Mouse (Mus musculus): Measurements from ENCODE around the gene Apbb1.

Apbb1 gene

DNA sequence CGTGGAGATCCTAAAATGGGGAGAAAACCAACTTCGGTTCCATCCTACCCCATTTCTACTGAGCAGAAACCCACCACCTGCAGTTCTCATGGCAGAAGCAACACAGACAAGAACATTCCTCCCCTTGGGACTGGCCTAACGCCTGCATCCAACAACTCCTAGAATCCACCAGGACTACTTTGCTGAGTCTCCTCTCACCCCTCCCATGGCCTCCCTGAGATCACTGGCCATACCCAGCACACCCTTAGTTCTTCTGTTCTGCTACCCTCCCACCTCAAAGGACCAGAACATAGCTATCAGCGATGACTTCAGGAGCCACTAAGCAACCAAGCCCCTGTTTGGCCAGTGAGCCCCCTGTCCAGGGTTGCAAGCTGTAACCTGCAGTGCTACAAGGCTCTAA, 10.7 kb downstream of the Apbb1 start:
- no peak for DNase-seq (ENCODE audit: low spot score in 2 of 2)

DNA sequence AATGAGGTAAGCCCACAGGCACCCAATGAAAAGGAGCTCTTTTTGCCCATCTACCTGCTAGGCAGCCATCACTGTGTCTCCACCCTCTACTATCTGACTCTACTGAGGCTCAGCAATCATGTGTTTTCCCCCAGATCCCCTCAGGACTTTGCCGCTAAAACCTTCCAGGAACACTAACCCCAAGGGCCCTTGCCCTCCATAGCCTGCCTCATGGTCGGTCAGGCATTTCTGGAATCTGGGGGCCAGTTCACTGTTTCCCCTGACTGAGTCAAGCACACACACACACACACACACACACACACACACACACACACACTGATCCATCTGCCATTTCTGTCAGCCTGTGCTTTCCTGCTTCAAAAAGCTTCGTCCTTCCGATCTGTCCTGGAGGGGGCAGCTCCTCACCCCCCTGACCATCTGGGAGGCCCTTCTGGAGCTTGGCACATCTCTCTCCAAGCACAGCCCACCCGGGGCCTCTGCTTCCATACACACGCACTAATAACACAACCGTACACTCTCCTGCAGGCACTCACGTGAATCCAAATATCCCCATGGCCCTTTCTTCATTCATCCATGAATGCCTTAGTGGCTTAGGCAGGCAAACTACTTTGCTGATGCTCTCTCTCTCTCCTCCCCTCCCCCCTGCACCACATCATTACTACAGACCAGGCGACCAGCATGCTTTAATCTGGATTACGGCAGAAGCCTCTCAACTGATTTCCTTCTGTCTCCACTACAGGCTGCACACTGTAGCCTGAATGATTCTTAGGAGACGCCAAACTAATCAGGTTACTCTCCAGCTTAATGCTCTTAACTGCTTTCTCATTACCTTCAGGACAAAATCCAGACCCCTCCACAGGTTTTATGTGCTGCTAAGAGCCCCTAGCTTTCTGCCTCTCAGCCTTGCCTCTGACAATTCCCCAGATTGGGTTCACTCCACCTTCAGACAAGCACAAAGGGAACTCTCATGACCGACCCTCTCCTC, 11.6 kb downstream of the Apbb1 start:
- peak; percentile 57 to 71 for DNase-seq (ENCODE audit: low spot score in 2 of 2)

DNA sequence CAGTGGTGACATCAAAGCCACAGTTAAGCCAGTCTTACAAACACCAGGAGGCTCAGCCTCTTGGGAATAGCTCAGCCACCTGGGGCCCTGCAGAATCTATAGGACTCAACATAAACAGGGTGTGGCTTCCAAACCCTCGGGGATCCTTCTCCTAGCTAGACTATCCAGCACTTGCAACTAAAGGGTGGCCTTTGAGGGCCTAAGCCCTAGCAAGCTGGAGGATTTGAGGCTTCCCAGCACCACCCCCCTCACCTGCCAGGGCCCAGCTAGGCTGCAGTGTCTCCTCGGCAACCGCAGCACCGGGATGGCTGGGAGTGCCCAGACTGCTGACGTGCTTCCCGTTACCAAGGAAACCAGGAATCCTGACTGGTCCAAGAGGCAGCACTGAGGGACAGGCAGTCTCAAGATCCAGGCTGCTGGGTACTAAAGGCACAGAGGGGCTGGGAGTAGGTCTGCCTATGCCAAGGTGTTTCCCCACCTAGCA, 12.4 kb downstream of the Apbb1 start:
- DNase-seq (ENCODE audit: low spot score in 2 of 2), result peak; percentile 92 to 95

DNA sequence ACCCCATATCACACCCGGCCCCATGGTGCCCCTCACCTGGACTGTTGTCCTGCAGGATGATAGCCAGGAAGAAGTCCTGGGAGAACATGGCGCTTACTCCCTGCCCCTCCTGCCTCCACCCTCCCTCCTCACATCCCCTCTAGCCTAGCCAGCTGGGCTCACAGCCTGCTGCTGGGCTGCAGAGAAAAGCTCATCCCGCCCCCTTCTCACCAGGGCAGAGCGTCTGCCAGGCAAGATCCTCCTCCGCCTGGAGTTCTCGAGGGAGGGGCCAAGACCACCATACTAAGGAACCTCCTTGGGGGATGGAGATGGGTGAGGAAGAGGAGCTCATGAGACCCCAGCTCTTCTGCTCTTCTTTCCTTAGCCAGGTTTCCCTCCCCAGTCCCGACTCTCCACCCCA, 12.9 kb downstream of the Apbb1 start:
- peak; percentile 85 to 91 for DNase-seq (ENCODE audit: low spot score in 2 of 2)

DNA sequence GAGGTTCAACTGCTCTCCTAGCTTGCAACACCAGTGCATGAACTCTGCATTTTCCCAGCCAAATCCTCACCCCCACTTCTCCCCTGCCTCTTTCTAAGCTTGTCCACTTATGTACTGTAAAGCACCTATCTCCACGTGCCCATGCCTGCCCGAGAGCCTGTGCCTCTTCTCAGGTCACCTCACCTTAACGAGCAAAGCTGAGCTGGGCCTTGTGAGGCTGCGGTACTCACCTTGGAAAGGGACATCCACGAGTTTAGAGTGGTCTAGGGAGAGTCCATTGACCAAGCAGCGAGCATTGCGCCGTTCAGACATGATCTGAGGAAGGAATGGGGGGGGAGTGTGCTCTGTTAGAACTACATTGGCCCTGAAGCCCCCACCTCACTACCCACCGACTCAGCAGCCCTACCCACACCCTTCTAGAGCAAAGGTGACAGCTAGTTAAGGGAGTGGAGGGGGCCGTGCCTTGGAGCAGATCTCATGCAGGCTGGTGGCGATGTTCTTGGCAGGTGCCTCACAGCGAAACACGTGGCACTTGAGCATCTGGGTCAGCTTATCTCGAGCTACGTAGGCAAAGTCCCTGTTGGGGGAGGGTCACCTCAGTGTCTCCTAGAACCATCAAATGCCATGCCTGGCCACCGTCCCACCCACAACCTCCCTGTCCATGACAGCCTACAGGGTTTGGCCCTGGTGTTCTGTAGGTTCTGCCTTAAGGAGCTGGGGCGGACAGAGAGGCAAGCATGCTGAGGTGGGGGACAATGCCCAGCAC, 16.2 kb downstream of the Apbb1 start:
- DNase-seq (ENCODE audit: low spot score in 2 of 2), result peak in 1 of 2 experiments; percentile 56

DNA sequence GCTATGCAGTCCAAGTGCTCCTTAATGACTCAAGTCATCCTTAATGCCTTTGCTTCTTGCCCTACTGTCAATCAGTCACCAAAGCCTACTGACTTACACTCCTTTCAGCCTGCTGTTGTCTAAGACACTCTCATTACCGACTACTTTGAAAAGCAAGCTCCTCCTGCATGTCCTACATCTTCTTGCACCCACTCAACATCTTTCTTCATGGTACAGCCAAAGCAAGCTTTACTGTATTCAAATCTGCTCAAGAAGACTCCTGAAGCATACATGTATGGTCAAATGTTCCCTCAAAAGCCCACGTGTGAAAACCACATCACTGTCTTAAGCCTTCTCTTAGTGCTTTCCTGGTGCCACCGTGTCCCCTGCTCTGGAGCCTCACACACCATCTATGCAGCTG, 18.1 kb downstream of the Apbb1 start:
- DNase-seq (ENCODE audit: low spot score in 2 of 2), result no peak

DNA sequence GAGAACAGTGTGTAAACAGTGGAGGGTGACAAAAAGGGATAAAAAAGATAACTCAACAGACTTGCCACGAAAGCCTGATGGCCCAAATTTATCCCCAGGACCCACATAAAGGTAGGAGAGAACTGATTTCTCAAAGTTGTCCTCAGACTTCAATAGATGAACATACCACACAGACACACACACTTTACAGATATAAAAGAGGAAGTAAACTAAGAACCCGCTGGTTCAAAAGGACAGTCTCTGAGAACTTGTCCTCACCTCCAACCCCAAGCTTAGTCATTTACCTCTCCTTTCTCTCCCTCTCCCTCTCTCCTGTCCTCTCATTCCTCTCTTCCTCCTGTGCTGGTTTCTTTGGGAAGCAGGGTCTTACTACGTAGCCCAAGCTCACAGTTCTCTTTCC, 19.1 kb downstream of the Apbb1 start:
- no peak for DNase-seq (ENCODE audit: low spot score in 2 of 2)

DNA sequence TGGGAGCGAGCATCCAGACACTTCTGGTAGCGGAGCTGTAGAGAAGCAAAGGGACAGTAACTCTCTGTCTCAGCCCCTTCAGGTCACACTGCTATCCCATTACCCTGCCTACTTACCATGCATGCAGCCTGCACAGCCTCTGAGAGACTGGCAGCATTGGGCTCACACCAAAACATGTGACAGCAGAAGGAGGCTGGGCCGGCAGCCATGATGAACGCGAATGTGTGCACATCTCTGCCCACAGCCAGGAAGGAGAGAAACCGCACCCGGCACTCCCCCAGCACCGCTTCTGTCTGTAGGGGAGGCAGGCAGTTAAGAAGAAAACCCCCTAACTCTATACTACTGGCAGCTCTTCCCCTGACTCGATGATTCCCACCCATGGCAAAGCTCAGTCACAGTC, 22.4 kb downstream of the Apbb1 start:
- peak; percentile 76 to 77 for DNase-seq (ENCODE audit: low spot score in 2 of 2)

DNA sequence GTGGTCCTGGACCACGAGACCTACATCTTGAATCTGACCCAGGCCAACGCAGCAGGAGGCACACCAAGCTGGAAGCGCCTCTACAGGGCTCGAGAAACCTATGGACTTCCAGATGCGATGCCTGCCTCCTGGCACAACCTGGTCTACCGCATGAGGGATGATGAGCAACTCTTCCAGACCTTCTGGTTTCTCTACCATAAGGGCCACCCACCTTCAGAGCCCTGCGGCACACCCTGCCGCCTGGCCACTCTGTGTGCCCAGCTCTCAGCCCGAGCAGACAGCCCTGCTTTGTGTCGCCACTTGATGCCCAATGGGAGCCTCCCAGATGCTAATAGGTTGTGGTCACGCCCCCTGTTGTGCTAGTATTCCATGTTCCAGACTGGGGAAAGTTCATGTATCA, 23.8 kb downstream of the Apbb1 start:
- DNase-seq (ENCODE audit: low spot score in 2 of 2), result peak in 1 of 2 experiments; percentile 49

DNA sequence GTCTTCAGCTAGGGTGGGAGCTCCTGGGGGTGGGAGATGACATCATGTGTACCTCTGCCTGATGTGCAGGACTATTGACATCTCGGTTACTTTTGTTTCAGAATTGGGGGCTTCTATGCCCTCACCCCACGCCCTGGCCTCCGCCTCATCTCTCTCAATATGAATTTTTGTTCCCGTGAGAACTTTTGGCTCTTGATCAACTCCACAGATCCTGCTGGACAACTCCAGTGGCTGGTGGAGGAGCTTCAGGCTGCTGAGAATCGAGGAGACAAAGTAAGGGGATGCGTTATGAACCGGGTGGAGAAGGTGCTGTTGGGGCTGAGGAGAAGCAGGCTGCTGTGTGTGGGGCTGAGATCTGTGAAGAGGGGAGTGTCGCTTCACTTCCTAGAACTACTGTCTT, 25.0 kb downstream of the Apbb1 start:
- DNase-seq (ENCODE audit: low spot score in 2 of 2), result peak in 1 of 2 experiments; percentile 42

DNA sequence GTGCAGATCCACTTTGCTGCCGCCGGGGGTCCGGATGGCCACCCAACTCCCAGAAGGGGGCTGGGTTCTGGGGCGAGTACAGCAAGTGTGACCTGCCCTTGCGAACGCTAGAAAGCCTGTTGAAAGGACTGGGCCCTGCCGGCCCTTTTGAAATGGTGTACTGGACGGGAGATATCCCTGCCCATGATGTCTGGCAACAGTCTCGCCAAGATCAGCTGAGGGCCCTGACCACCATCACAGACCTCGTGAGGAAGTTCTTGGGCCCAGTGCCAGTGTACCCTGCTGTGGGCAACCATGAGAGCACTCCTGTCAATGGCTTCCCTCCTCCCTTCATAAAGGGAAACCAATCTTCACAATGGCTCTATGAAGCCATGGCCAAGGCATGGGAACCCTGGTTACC, 25.9 kb downstream of the Apbb1 start:
- peak in 1 of 2 experiments; percentile 62 for DNase-seq (ENCODE audit: low spot score in 2 of 2)

DNA sequence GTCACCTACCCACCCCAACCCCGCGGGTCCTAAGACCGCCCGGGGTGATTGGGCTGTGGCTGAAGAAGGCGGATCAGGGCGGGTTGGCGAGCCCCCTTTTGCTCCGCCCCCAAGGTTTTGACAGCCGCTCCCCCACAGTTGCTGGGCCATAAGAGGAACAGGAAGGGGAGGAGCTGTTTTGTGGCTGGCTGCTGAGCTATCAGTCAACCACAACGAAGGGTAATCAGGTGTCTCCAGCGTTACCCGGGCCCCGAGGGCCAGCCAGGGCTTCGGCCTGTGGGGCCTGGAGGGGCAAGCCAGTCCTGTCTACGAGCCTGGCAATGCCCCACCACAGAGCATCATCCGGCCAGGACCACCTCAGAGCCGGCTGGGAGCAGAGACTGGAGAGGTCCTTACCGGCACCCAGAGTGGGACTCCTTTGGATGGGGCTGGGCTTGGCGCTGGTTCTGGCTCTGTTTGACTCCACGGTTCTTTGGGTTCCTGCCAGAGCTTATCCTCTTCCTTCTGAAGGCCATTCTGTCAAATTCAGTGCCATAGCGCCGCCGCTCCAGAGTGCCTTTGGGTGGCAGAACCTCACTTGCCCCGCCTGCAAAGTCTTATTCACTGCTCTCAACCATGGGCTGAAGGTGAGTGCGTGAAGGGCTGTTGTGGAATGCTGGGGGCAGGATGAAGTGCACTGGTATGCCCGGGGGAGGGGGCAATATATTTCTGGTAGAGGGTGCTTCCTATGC, 27.1 kb downstream of the Apbb1 start, which contains the start of gene Smpd1:
Gene Smpd1 (plus strand): TSS at position 149 of the 731 bp plus-strand sequence.
- peak; percentile 93 to 95 for DNase-seq (ENCODE audit: low spot score in 2 of 2)

DNA sequence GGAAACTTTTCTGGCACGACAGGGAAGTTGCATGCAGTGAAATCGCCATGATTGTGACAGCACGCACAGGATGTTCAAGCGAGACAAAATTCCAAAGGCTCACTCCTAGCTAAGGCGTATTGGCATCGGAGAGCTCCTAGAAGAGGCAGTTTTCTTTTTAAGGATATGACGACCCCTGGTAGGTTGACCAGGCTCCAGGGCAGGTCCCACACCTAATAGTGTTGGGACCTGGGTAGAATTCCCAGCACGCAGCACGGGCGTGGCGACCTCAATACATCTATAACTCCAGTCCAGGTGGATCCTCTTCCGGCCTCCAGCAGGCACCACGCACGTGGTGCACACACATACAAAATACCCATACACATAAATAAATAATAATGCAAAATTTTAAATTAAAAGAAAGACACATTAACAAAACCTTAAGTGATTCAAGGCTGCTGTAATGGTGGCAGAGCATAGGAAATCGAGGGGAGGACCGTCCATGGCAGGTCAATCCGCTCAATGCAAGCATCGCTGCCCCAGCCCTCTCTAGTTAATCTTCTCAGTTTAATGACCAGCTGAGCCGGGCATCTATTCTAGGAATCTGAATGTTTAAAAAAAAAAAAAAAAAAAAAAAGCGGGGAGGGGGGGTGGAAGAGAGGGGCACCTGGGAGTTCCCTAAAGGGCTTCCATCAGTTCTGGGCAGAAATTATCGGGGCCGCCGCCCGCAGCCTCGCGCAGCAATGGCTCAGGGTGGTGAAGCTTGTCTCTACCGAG, 27.8 kb downstream of the Apbb1 start:
- peak in 1 of 2 experiments; percentile 53 for DNase-seq (ENCODE audit: low spot score in 2 of 2)

DNA sequence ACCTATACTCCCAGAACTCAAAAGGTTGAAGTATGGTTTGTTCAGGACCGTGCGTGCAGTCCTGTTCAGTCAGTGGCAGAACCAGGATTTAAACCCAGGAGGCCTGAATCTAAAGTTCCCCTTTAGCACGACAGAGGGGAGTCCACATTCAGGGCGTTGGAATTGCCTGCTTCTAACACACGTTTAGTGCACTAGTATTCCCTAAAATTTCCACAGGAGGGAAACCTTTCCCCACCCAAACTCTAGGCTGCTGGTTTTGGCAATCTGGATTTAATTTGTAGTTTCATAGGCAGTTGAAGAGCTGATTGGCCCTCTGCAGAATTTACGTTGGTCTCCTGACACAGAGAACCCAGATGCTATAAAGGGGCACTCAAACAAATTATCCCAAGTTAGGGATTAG, 32.4 kb downstream of the Apbb1 start:
- DNase-seq (ENCODE audit: low spot score in 2 of 2), result peak; percentile 60 to 71

DNA sequence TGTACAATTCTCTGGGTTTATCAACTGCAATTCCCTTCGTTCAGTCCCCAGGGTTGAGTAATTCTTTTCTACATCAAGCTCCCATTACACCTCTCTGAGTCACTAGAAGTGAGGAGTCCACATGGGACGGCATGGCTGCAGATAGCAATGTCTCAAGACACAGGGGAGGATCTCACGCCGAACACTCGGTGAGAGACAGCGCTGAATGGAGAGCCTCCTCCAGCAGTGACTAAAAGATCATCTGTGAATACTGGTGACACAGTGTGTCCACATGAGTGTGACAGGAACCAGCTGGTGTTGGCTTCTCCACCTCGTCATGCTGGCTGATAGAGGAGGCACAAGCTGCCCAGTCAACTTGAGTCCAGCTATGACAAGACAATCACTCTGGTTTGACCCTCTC, 33.5 kb downstream of the Apbb1 start:
- no peak for DNase-seq (ENCODE audit: low spot score in 2 of 2)

DNA sequence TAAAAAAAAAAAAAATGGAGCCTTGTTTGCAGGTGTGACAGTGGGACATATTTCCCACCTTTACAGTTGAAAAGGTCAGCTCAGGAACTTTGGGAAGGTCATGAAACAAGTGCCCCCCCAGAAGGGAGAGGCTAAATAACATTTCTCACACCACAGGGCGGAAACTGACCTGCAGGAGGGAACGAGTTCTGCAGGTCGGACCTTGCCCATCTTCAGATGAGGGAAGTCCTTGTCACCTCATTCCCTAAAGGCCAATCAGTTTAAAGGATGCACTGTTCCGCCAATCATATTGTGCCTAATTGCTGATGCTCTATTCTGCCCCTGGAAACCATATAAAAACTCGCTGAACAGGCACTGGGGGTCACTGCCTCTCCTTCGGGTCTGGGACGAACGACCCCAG, 35.5 kb downstream of the Apbb1 start:
- no peak for DNase-seq (ENCODE audit: low spot score in 2 of 2)

DNA sequence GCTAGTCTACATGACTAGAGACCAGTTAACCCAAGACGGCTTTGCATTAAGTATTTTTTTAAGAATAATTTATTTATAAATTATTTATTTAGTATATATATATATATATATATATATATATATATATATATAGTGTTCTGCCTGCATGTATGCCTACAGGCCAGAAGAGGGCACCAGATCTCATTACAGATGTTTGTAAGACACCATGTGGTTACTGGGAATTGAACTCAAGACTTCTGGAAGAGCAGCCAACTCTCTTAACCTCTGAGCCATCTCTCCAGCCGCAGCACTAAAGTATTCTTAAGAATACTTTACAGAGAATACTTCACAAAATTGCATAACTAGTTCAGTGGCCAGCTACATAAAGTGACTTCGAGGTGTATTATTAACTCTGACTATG, 47.3 kb downstream of the Apbb1 start:
- no peak for DNase-seq (ENCODE audit: low spot score in 2 of 2)

DNA sequence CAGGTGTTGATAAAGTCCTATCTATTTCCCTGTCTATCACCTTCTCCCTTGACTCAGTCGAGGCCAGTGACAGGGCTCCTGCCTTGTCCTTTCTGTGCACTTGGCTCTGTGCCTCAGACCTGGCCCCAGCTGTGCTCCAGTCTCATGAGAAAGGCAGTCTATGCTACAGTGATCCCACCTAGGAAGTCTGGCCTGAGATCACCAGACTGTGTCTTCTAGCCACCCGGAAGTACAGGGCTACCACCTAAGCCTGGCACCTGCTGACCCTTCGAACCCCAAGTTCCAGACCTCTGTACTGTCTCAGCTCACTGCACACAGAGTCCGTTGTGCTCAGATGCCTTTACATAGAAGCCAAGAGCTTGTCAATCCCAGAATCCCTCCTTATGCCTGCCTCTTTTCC, 53.4 kb downstream of the Apbb1 start:
- no peak for DNase-seq (ENCODE audit: low spot score in 2 of 2)

DNA sequence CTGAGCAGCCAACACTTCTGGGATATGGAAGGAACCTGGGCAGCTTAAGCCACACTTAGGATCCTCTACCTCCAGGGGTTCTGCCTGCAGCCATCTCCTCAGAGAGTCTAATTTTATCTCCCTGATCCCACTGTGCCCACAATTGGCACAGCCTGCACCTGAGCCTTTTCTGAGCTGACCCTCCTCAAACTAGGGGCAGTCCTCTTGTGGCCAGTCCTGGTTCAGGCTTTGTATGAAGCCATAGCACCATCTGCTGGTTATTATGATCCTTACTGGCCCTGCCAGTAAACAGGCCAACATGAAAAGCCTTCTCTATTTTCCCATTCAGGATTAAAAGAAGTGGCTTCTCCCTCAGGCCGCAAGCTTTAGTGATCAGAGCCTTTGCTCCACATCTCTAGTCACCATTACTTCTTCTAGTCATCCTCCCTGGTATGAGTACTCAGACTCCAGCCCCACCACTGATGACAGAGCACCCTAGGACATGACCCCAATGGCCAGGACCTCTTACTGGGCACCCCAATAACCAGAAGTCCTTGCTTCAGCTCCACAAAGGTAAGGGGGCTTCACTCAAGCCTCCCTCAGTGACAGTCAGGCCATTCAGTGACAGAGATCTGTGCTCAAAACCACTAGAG, 54.0 kb downstream of the Apbb1 start:
- DNase-seq (ENCODE audit: low spot score in 2 of 2), result peak; percentile 50 to 59

DNA sequence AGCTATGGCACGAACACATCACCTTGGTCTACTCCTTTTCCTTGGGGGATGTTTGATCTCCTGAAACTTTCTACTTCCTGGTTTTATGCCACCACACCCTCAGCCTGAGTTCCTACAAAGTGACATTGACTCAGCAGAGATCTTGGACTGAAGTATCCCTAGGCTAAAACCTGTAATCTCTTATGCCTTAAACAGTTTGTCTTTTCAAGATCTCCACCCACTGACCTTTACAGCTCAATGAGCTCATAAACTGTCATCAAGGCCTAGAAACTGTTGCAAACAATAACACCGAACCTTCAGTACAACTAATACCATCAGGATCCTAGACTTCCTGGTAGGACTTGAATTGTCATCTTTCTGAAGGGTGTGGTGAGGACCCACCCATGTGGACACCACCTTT, 57.2 kb downstream of the Apbb1 start:
- DNase-seq (ENCODE audit: low spot score in 2 of 2), result no peak

DNA sequence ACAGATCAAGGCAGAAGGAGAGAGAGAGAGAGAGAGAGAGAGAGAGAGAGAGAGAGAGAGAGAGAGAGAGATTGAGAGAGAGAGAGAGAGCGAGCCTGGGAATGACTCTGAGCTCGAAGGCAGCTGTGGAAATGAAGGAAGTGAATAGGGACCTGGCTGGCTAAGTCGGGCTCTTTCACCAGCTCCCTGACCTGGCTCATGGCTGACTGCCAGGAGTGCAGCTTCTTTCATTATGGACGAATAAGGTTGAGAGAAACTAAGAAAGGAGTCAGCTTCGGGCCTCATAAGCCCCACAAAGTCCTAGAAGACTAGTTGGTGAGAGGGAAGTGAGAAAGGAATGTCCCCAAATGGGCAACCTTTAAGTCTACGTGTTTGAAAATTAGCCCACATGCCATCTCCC, 61.3 kb downstream of the Apbb1 start:
- DNase-seq (ENCODE audit: low spot score in 2 of 2), result peak in 1 of 2 experiments; percentile 39
